Mouse (Mus musculus) liver, embryonic 14.5 days (tissue): ENCODE results near the gene Notum.

Experiments used
- CTCF ChIP-seq: IDR thresholded peaks from 2 replicates; pipeline ENCODE4 v1.5.1; 2016; ENCODE audit warnings: antibody characterized with exemption, low read depth, control low read depth
- EP300 ChIP-seq: IDR thresholded peaks from 2 replicates; pipeline ENCODE4 v1.6.1; 2016; ENCODE audit warnings: antibody characterized with exemption, low read depth

- no peak for TF ChIP-seq CTCF
- no peak for TF ChIP-seq EP300
Measured at GRCm38 (mm10) chr11:120682683-120683082, 21.7 kb upstream of the Notum start.
